Mouse (Mus musculus) testis, adult 2 months (tissue): ENCODE data around the gene Olfr1111.

Source experiments
- CTCF ChIP-seq: fragments of 200-500 bp; IDR thresholded peaks from 2 replicates; pipeline ENCODE4 v1.5.1; 2012; ENCODE audit warnings: low read depth, mild to moderate bottlenecking, inconsistent platforms, low read length, moderate library complexity; ENCODE audit not compliant: control insufficient read depth, insufficient read depth, insufficient replicate concordance
- POLR2A ChIP-seq: fragments of 200-500 bp; IDR thresholded peaks from 2 replicates; pipeline ENCODE4 v1.6.1; 2012; ENCODE audit warnings: low read depth, mild to moderate bottlenecking, inconsistent platforms, low read length, moderate library complexity; ENCODE audit not compliant: control insufficient read depth

DNA sequence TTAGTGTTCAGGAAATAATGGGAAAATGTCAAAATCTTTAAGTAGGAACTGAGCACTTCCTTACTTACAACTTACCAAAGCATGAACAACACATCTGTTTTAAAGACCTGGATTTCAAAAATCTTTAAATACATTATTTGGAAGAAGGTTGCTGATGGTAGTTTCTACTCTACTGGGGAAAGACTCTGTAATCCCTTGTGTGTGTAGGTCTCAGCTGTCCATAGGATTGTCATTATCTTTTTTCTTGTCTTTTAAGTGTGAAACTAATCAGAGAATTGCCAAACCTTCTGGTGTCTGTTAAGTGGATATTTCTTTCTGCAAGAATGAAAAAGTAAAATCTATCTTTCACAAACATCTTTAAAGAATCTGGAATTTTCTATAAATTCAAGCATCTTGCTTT lies 38.0 kb downstream of the Olfr1111 start, which contains the start of gene Olfr259:
- no peak for TF ChIP-seq CTCF
- TF ChIP-seq POLR2A = no peak
